Mouse (Mus musculus) mouse embryonic stem cell (cell line): ENCODE measurements around the gene Eid3.

Source experiments
- in situ Hi-C, 2 experiments: fragments of 300-500 bp; cut with MboI; formaldehyde crosslinking; loops; 1 replicate in 1 of 2; 3 replicates in 1 of 2; pipeline ENCODE4 v1.14.3; 2019 to 2020; ENCODE audit warnings: low sequenced_read_pairs in 2 of 2, low pct_unique_long_range_greater_than_20kb in 1 of 2, mixed read lengths in 1 of 2; ENCODE audit not compliant: unreplicated experiment in 1 of 2

Eid3 gene

GRCm38 (mm10) chr10:82893872-82894650 lies 27.6 kb downstream of the Eid3 start:
- in situ Hi-C loops: loop anchor here in 1 of 2 experiments (10.0 kb wide), 1 partner anchor 79 kb away; no protein-coding TSS in a partner anchor

DNA sequence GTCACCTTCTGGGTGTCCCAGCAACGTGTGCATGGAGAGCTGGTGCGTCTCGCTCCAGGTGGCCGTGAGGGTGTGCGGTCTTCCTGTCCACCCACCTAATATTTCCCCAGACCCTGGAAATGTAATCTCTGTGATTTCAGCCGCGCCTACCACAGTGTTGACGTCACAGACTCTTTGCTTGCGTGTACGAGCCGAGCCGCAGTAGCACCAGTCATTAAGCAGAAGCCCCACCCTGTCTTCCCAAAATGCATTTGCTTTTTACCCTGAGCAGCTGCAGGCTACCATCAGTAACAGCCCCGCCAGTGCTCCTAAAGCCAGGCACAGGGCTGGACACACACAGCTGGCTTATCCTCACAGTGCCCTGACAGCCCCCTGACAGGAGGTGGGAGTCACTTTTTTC lies 31.5 kb downstream of the Eid3 start:
- in situ Hi-C loops: loop anchor here in 1 of 2 experiments (10.0 kb wide), 1 partner anchor 83 kb away; no protein-coding TSS in a partner anchor

DNA sequence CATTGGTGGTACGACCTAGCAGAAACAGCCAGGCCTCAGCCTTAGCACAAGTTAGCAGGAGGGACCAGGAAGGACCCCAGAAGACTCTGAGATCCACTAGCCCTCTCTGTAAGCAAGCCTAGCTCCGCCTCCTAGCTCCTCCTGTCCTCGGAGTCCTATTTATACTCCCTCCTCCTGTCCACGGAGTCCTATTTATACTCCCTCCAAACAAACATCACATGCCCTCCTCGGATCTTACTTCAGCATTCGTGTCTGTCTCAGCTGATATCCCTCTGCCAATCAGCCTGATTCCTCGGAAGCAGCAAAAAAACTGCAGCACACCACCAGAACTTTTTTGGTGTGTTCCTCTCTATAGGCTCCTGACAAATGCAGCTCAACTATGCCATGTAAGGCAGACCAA lies 32.5 kb downstream of the Eid3 start:
- in situ Hi-C loops: loop anchor here in 1 of 2 experiments (10.0 kb wide), 1 partner anchor 84 kb away; no protein-coding TSS in a partner anchor

DNA sequence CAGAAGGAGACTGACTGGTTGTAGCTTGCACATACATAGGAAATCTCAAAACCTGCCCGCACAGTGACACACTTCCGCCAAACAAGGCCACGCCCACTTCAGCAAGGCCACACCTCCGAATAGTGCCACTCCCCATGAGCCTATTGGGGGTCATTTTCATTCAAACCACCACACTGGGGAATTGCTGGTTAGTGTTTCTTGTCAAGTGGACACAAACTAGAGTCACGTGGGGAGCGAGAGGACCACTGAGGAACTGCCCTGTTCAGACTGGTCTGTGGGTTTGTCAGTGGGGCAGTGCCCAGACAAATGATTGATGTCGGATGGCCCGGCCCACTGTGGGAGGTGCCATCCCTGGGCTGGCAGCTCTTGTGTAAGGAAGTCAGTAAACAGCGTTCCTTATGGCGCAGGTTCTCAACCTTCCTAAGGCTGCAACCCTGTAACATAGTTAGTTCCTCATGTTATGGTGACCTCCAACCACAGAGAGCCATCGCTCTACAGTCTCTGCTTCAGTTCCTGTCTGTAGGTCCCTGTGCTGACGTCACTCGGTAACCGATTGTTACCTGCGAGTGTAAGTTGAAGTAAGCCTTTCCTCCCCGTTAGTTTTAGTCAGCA lies 33.5 kb downstream of the Eid3 start:
- in situ Hi-C loops: loop anchor here (5.0 to 25.0 kb wide), 6 partner anchors 85 to 637 kb away; partner anchors contain the start of genes Aldh1l2 (in 1 of the 2) and Washc4 (in 1 of the 2)

- in situ Hi-C loops: loop anchor here (5.0 to 25.0 kb wide), 5 partner anchors 88 to 637 kb away; partner anchors contain the start of genes Aldh1l2 (in 1 of the 2) and Washc4 (in 1 of the 2)
These were observed 34.1 kb downstream of the Eid3 start for GRCm38 (mm10) chr10:82900546-82900945.

- in situ Hi-C loops: loop anchor here (5.0 to 25.0 kb wide), 5 partner anchors 89 to 636 kb away; partner anchors contain the start of genes Aldh1l2 (in 1 of the 2) and Washc4 (in 1 of the 2)
These were observed 35.0 kb downstream of the Eid3 start for GRCm38 (mm10) chr10:82901436-82901835.

- in situ Hi-C loops: loop anchor here (10.0 to 25.0 kb wide), 4 partner anchors 244 to 629 kb away; partner anchors contain the start of genes Aldh1l2 (in 1 of the 2) and Washc4 (in 1 of the 2)
These were observed 42.1 kb downstream of the Eid3 start for GRCm38 (mm10) chr10:82908526-82908925.

DNA sequence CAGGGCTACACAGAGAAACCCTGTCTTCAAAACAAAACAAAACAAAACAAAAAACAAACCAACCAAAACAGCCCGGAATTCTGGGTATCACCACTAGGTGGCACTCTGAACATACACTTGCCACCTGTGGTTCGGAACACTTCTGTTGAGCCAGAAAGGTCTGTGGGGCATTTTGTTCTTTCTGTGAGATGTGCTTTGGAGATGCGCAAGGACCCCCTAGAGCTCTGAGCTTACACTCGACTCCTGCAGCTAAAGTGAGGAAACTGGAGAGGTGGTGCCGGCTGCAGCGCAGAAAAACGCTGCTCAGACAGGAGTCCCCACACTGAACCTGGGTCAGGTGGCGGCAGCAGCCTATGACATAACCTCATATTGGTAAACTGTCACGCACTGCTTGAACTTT lies 43.0 kb downstream of the Eid3 start:
- in situ Hi-C loops: loop anchor here (10.0 to 25.0 kb wide), 4 partner anchors 245 to 628 kb away; partner anchors contain the start of genes Aldh1l2 (in 1 of the 2) and Washc4 (in 1 of the 2)

DNA sequence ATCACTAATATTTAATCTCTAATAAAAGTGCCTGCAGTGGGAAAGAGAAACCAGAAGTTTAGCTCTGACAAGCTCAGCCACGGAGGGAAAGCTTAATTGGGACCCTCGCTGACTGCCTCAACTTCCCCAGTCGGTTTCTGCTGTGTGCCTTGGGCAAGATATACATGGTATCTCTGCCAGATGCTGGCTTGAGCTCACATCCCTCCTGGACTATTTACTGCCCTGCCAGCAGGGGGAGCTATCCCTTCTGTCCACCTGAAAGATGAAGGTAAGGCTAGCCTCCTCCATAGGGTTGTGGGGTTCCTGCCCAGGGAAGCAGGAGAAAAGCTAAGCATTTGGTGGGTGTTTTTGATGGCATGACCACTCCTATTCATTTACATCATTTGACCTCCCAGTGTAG lies 43.8 kb downstream of the Eid3 start:
- in situ Hi-C loops: loop anchor here (25.0 kb wide), 3 partner anchors 302 to 627 kb away; partner anchors contain the start of genes Aldh1l2 (in 1 of the 2) and Washc4 (in 1 of the 2)

DNA sequence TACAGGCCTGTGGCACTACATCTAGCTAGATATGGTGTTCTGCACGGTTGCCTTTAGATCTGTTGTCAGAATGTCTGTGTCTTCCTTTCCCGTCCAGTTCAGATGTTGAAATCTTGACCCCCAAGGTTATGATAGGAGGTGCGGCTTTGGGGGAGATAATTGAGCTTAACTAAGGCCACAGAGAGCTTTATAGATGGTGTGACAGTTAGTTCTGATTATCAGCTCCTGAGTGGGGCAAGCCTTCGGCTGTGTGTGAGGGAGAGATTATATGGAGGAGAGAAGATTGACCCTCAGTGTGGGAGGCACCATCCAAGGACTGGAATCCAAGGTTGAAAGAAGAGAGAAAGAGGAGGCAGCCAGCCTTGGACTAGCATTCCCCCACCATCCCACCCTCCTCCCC lies 46.8 kb downstream of the Eid3 start:
- in situ Hi-C loops: loop anchor here (25.0 kb wide), 3 partner anchors 299 to 624 kb away; partner anchors contain the start of genes Aldh1l2 (in 1 of the 2) and Washc4 (in 1 of the 2)

GRCm38 (mm10) chr10:82913772-82914171 lies 47.3 kb downstream of the Eid3 start:
- in situ Hi-C loops: loop anchor here (25.0 kb wide), 3 partner anchors 299 to 624 kb away; partner anchors contain the start of genes Aldh1l2 (in 1 of the 2) and Washc4 (in 1 of the 2)
